Mouse (Mus musculus) spleen, postnatal 36 days (tissue): ENCODE measurements around the gene Vmn2r15.

Experiments used
- DNase-seq, 2 experiments: peaks; one replicate each; pipeline ENCODE4 v3.0.0; 2022; ENCODE audit warnings: low spot score in 2 of 2, mixed read lengths in 1 of 2

Vmn2r15 gene

GRCm38 (mm10) chr5:109297544-109297943 lies at the start of gene Vmn2r15:
Gene Vmn2r15, minus strand, starts transcription at chr5:109297644.
- DNase-seq: no peak

- no peak for DNase-seq
Measured at GRCm38 (mm10) chr5:109329862-109330261, 32.4 kb upstream of the Vmn2r15 start, which contains the start of gene Vmn2r16. Gene Vmn2r16, plus strand, starts transcription at chr5:109330162.

DNA sequence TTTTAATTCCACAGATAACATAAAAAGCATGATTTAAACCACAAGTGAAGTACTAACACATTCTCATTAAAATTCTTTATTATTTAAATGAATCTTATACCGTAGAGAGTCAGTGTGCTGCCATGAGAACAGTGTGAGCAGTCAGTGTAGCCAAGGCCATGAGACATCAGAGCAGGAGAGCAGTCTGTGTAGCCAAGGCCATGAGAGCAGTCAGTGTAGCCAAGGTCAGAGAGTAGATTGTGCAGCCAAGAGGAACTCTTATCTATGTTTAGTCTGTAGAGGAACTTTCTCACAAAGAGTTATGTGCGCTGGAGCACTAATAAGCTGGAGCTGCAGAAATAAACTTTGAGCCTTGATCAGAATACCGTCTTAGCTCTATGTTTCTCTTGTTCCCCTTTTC lies 2.8 kb downstream of the Vmn2r15 start:
- no peak for DNase-seq
